Mouse (Mus musculus) liver, adult 2 months (tissue): Measurements from ENCODE around the gene Tmem72.

Experiments used
- CTCF ChIP-seq: fragments of 200-500 bp; IDR thresholded peaks from 2 replicates; pipeline ENCODE4 v1.5.1; 2011; ENCODE audit warnings: low read depth, low read length, control low read depth
- POLR2A ChIP-seq: fragments of 200-500 bp; IDR thresholded peaks from 2 replicates; pipeline ENCODE4 v1.6.1; 2011; ENCODE audit warnings: low read length, control low read depth; ENCODE audit not compliant: insufficient read depth; ENCODE audit errors: extremely low read depth

DNA sequence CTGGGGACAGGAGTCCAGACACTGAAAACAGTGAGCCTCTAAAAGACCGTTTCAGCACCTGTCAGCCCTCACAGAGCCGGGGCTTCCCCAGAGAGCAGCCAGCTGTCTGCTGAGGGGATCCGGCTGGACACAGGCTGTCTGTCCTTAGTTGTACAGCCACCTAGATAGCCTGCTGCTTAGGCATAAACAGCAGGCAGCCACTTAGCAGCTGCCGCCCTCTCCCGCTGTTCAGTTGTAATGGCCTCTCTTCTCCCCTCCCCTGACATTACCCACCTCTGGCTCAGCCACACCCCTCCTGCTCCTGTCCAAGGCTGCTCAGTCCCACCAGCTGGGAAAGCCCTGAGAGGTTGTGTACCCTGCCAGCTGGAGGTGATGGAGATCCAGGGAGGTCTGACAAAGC, 45.7 kb downstream of the Tmem72 start:
- no peak for TF ChIP-seq POLR2A
- no peak for TF ChIP-seq CTCF
